Mouse (Mus musculus): ENCODE results near the gene Hoxa4. TPM values are rescaled to one million over a fixed set of nuclear protein-coding genes. Genes with fewer than 3 reads are reported as not detected.

Hoxa4 gene
- polyA plus RNA-seq, 1 experiment: 0.44 TPM

- peak overlapping the region; percentile 97 for H3K4me3 ChIP-seq (replicated peaks)
- H3K9me3 ChIP-seq: peaks cover 14% of the 10 kb centered on the region
- peaks cover 90% of the 10 kb centered on the region for H3K27me3 ChIP-seq (replicated peaks)
- TF ChIP-seq FLI1 (IDR thresholded peaks at IDR 0.05; ENCODE audit: low read length): no peak
- TF ChIP-seq GATA1 (IDR thresholded peaks at IDR 0.05; ENCODE audit: borderline replicate concordance, low read length): no peak
- H3K4me1 ChIP-seq: peaks cover 45% of the 10 kb centered on the region
- H3K36me3 ChIP-seq (replicated peaks; ENCODE audit: low read length): peaks cover 2% of the 10 kb centered on the region
These were observed 19.8 kb upstream of the Hoxa4 start for GRCm38 (mm10) chr6:52211170-52211935.

- Histone ChIP-seq H3K36me3 (replicated peaks; ENCODE audit: low read length) (peaks cover 19% of the 10 kb centered on the region), H3K4me3 (replicated peaks) (peak overlapping the region; percentile 65), H3K9me3 (peaks cover 31% of the 10 kb centered on the region), H3K4me1 (peaks cover 36% of the 10 kb centered on the region), H3K27me3 (replicated peaks) (peaks cover 84% of the 10 kb centered on the region)
- TF ChIP-seq GATA1 (IDR thresholded peaks at IDR 0.05; ENCODE audit: borderline replicate concordance, low read length): no peak
These were observed 18.1 kb upstream of the Hoxa4 start for GRCm38 (mm10) chr6:52209685-52210046.

GRCm38 (mm10) chr6:52208868-52209684 lies 17.5 kb upstream of the Hoxa4 start:
- Histone ChIP-seq H3K9me3 (peaks cover 37% of the 10 kb centered on the region), H3K36me3 (replicated peaks; ENCODE audit: low read length) (peaks cover 25% of the 10 kb centered on the region), H3K27me3 (replicated peaks) (peaks cover 78% of the 10 kb centered on the region), H3K4me1 (peaks cover 36% of the 10 kb centered on the region), H3K4me3 (replicated peaks) (peak overlapping the region; percentile 10)
- TF ChIP-seq FLI1 (IDR thresholded peaks at IDR 0.05; ENCODE audit: low read length) (no peak), GATA1 (IDR thresholded peaks at IDR 0.05; ENCODE audit: borderline replicate concordance, low read length) (no peak)

GRCm38 (mm10) chr6:52208072-52208867 lies 16.7 kb upstream of the Hoxa4 start, which contains the start of gene Hoxa6:
TSS of gene Hoxa6 (minus strand) at chr6:52208722.
- peaks cover 30% of the 10 kb centered on the region for H3K4me1 ChIP-seq
- peaks cover 77% of the 10 kb centered on the region for H3K27me3 ChIP-seq (replicated peaks)
- H3K36me3 ChIP-seq (replicated peaks; ENCODE audit: low read length): peaks cover 26% of the 10 kb centered on the region
- H3K9me3 ChIP-seq: peaks cover 45% of the 10 kb centered on the region
- H3K4me3 ChIP-seq (replicated peaks): peak within 1 kb of the TSS; percentile 10
- TF ChIP-seq GATA1 (IDR thresholded peaks at IDR 0.05; ENCODE audit: borderline replicate concordance, low read length) (no peak), FLI1 (IDR thresholded peaks at IDR 0.05; ENCODE audit: low read length) (no peak)

GRCm38 (mm10) chr6:52207684-52207976 lies 16.1 kb upstream of the Hoxa4 start:
- peaks cover 24% of the 10 kb centered on the region for H3K4me1 ChIP-seq
- peaks cover 26% of the 10 kb centered on the region for H3K36me3 ChIP-seq (replicated peaks; ENCODE audit: low read length)
- H3K9me3 ChIP-seq: peaks cover 51% of the 10 kb centered on the region
- TF ChIP-seq FLI1 (IDR thresholded peaks at IDR 0.05; ENCODE audit: low read length): no peak
- no peak overlapping the region for H3K4me3 ChIP-seq (replicated peaks)
- H3K27me3 ChIP-seq (replicated peaks): peaks cover 72% of the 10 kb centered on the region

- H3K36me3 ChIP-seq (replicated peaks; ENCODE audit: low read length): peaks cover 26% of the 10 kb centered on the region
- H3K27me3 ChIP-seq (replicated peaks): peaks cover 67% of the 10 kb centered on the region
- H3K9me3 ChIP-seq: peaks cover 51% of the 10 kb centered on the region
These were observed 15.5 kb upstream of the Hoxa4 start for GRCm38 (mm10) chr6:52206882-52207683.

GRCm38 (mm10) chr6:52205638-52206621 lies 14.4 kb upstream of the Hoxa4 start:
- no peak for TF ChIP-seq FLI1 (IDR thresholded peaks at IDR 0.05; ENCODE audit: low read length)
- TF ChIP-seq GATA1 (IDR thresholded peaks at IDR 0.05; ENCODE audit: borderline replicate concordance, low read length): no peak
- Histone ChIP-seq H3K27me3 (replicated peaks) (peaks cover 58% of the 10 kb centered on the region), H3K9me3 (peaks cover 51% of the 10 kb centered on the region), H3K4me3 (replicated peaks) (no peak overlapping the region), H3K4me1 (peaks cover 7% of the 10 kb centered on the region), H3K36me3 (replicated peaks; ENCODE audit: low read length) (peaks cover 26% of the 10 kb centered on the region)

More at GRCm38 (mm10) chr6:52206882-52207683, 15.5 kb upstream of the Hoxa4 start:
- Histone ChIP-seq H3K4me1 (peaks cover 18% of the 10 kb centered on the region), H3K4me3 (replicated peaks) (no peak overlapping the region)
- no peak for TF ChIP-seq GATA1 (IDR thresholded peaks at IDR 0.05; ENCODE audit: borderline replicate concordance, low read length)
- TF ChIP-seq FLI1 (IDR thresholded peaks at IDR 0.05; ENCODE audit: low read length): no peak

- Histone ChIP-seq H3K9me3 (peaks cover 51% of the 10 kb centered on the region), H3K36me3 (replicated peaks; ENCODE audit: low read length) (peaks cover 26% of the 10 kb centered on the region), H3K4me1 (peaks cover 5% of the 10 kb centered on the region; the same call in 1 of the 2 replicates), H3K27me3 (replicated peaks) (peaks cover 56% of the 10 kb centered on the region), H3K4me3 (replicated peaks) (no peak overlapping the region)
- no peak for TF ChIP-seq FLI1 (IDR thresholded peaks at IDR 0.05; ENCODE audit: low read length)
- TF ChIP-seq GATA1 (IDR thresholded peaks at IDR 0.05; ENCODE audit: borderline replicate concordance, low read length): no peak
These were observed 13.7 kb upstream of the Hoxa4 start for GRCm38 (mm10) chr6:52205221-52205620.
